Mouse (Mus musculus): ENCODE data around the gene Foxn2. TPM values are rescaled to one million over a fixed set of nuclear protein-coding genes. Genes with fewer than 3 reads are reported as not detected.
A peak's percentile ranks its signal among the peaks of the same experiment; 100 is the strongest.

The Foxn2 gene
- polyA plus RNA-seq (2015; fragmentation: Nextera tagmentation; extraction: Ambion mirVana) = 8.5 TPM in 2 replicates

DNA sequence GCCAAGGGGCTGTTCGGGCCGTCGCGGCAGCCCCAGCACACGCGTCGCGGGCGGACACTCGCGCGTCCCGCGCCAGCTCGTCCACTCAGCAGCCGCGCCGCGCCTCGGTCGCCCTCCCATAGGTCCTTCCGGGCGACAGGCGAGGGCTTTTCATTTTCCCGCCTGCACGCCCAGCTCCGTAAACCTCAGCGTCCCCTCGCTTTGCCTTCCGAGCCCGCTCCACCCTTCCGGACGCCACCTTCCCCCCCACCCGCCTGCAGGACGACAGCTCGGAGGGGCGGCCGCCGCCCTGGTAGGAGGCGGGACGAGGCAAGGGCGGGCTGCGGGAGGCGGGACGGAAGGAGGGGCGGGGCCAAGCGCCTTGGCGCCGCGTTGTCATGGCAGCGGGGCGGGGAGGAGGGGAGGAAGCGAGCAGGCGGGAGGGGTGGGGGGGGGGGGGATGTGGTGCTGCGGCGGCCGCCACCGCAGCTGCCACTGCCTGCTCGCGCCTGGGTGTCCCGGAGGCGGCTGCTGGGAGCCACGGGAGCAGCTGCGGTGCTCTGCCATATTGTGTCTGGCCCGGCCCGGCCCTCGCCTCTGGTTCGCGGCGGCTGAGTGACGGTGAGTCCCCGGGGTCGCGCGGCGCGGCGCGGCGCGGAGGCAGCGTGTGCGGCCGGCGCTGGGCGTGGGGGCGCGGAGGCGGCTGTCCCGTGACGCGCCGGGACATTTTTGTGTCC, at the start of gene Foxn2:
TSS of gene Foxn2 (plus strand) at position 427 of the 716 bp plus-strand sequence.
- H3K27ac ChIP-seq (replicated peaks) = peak within 1 kb of the TSS; percentile 87
- H3K9me3 ChIP-seq = no peaks in the 10 kb centered on the region
- H3K4me2 ChIP-seq = peak within 1 kb of the TSS; percentile 87
- peaks cover 8% of the 10 kb centered on the region for H3K4me1 ChIP-seq (replicated peaks)
- peak within 1 kb of the TSS; percentile 60 for H3K9ac ChIP-seq
- no peaks in the 10 kb centered on the region for H3K27me3 ChIP-seq
- peak within 1 kb of the TSS; percentile 72 for H3K4me3 ChIP-seq
- no peaks in the 10 kb centered on the region for H3K36me3 ChIP-seq
- WGBS = under 1% methylated on average over 72 of the region's 93 CpGs
- peak; percentile 94 for ATAC-seq (ENCODE audit: low FRiP score, low read depth)

DNA sequence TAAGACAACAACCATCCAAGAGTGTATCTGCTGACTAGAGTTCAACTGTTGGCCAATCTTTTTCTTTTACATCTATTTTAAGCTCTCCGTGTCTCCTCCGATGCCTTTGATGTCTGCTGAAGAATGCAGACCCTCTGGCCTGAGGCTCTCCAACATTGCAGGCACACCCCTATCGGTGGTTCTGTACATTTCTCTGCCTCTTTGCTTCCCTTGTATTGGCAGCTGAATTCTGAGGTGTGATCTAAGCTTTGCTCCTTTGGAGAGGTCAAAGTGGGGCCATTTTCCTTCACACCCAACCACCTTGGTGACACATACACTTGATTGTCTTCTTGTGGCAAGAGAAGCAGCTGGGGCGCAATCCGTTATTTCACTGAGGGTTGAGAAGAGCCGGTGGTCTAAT, 43.0 kb upstream of the Foxn2 start:
- H3K9ac ChIP-seq = no peak overlapping the region
- no peaks in the 10 kb centered on the region for H3K9me3 ChIP-seq
- 90% methylated on average over 6 of the region's 6 CpGs for WGBS
- H3K4me1 ChIP-seq (replicated peaks) = 0 out of 2 replicates have a peak, but pooled peaks cover 16% of the 10 kb centered on the region
- ATAC-seq (ENCODE audit: low FRiP score, low read depth) = no peak
- no peaks in the 10 kb centered on the region for H3K27me3 ChIP-seq
- no peak overlapping the region for H3K4me2 ChIP-seq
- no peaks in the 10 kb centered on the region for H3K36me3 ChIP-seq
- no peak overlapping the region for H3K4me3 ChIP-seq
- no peak overlapping the region for H3K27ac ChIP-seq (replicated peaks)

DNA sequence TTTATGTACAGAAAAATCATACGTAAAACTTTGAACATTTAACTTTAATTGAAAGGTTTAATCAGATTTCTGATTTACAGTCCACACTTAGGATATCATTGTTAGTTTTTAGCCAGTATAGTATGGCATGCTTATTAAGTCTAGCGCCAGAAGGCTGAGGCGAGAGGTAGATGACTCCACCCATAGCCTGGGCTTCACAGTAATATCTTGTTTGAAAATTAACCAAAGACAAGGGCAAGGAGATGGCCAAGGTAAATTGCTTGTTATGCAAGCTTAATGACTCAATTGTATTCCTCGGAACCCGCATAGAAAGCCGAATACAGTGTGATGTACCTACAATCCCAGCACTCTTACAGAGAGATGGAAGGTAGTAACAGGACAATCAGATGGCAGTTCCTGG, 42.4 kb upstream of the Foxn2 start:
- WGBS = 92% methylated on average over 6 of the region's 6 CpGs
- Histone ChIP-seq H3K4me2 (no peak overlapping the region), H3K9me3 (no peaks in the 10 kb centered on the region), H3K9ac (no peak overlapping the region), H3K36me3 (no peaks in the 10 kb centered on the region), H3K27ac (replicated peaks) (no peak overlapping the region), H3K27me3 (no peaks in the 10 kb centered on the region; the same call in 1 of the 2 replicates), H3K4me3 (no peak overlapping the region), H3K4me1 (replicated peaks) (0 out of 2 replicates have a peak, but pooled peaks cover 16% of the 10 kb centered on the region)
- ATAC-seq (ENCODE audit: low FRiP score, low read depth) = no peak

DNA sequence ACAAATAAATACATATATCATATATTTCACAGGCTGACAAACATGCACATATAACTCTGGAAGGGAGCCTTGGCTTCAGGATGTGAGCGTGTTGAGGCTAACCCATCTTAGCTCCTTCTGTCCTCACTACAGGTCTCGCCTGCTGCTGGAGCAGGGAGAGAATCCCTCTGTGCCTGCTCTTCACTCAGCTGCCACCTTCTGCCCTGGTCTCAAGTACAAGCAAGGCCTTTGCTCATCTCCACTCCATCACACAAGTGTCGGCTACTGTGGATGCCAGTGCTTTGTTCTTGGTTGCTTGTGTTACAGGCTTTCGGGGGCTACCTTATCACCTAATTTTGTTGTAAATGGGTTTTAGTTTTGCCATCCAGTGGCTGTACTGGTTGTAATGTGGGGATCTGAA, 41.7 kb upstream of the Foxn2 start:
- Histone ChIP-seq H3K27me3 (no peaks in the 10 kb centered on the region; the same call in 1 of the 2 replicates), H3K9me3 (no peaks in the 10 kb centered on the region), H3K27ac (replicated peaks) (no peak overlapping the region), H3K36me3 (no peaks in the 10 kb centered on the region), H3K9ac (no peak overlapping the region), H3K4me3 (no peak overlapping the region), H3K4me2 (no peak overlapping the region), H3K4me1 (replicated peaks) (peaks cover 19% of the 10 kb centered on the region; the same call in 1 of the 2 replicates)
- no peak for ATAC-seq (ENCODE audit: low FRiP score, low read depth)
- WGBS = 78% methylated on average over 4 of the region's 4 CpGs

DNA sequence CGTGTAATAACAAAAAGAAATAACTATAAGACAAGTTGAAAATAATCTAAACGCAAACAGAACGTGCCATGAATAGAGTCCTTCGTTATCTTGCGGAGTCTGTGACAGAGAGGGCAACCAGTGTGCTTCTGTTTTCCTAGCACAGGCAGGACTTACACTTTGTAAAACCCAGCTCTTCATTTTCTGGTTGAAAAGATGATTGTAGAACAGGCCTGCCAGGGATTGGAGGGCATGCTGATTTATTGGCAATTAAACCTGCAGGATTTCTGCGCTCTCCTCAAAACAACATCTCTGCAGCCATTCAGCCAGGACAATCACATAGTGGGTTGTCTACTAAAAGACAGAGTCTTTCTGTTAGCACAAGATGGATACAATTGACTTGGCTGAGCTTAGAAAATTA, 40.4 kb upstream of the Foxn2 start:
- Histone ChIP-seq H3K4me2 (no peak overlapping the region), H3K4me3 (no peak overlapping the region), H3K36me3 (no peaks in the 10 kb centered on the region), H3K27me3 (no peaks in the 10 kb centered on the region; the same call in 1 of the 2 replicates), H3K27ac (replicated peaks) (peak overlapping the region; percentile 34; the same call in 1 of the 2 replicates), H3K9ac (no peak overlapping the region), H3K9me3 (no peaks in the 10 kb centered on the region), H3K4me1 (replicated peaks) (peaks cover 31% of the 10 kb centered on the region)
- 35% methylated on average over 6 of the region's 6 CpGs for WGBS
- no peak for ATAC-seq (ENCODE audit: low FRiP score, low read depth)

DNA sequence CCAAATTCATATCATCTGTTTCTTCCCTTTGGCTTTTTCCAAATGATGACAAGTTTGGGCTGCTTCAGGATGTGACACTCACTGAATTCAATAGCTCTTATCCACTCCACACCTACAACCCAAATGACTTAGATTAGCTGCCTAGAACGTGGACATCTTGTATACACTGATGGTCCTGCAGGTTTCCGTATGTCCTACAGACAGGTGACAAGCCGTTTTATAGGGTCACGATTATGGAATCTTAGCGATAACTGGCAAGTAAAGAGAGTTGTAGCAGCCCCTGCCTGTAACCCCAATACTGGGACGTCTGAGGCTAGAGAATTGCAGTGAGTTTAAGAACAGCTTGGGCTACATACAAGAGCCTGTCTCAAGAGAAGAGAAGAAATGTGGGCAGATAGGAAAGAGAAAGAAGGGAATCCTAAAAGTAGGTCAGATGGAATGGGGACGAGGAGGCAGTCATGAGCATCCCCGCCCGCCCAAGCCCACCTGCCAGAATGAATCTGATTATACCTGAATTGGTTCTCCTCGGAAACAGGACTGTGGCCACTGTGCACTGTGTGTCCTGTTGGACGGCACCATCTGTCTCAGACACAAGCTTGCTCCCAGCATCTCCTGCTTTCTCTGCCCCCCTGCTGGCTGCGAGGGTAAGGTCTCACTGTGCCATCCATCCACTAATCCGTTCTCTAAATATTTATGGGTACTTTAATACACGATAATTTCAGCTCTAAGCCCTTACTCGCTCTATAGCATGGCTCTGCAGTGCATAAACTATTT, 39.6 kb upstream of the Foxn2 start:
- no peak overlapping the region for H3K4me3 ChIP-seq
- no peak for ATAC-seq (ENCODE audit: low FRiP score, low read depth)
- WGBS = 59% methylated on average over 15 of the region's 15 CpGs
- H3K4me2 ChIP-seq = no peak overlapping the region
- peaks cover 33% of the 10 kb centered on the region for H3K4me1 ChIP-seq (replicated peaks)
- H3K27ac ChIP-seq (replicated peaks) = peak overlapping the region; percentile 34
- no peaks in the 10 kb centered on the region for H3K36me3 ChIP-seq
- no peak overlapping the region for H3K9ac ChIP-seq
- H3K27me3 ChIP-seq = no peaks in the 10 kb centered on the region; the same call in 1 of the 2 replicates
- H3K9me3 ChIP-seq = no peaks in the 10 kb centered on the region

DNA sequence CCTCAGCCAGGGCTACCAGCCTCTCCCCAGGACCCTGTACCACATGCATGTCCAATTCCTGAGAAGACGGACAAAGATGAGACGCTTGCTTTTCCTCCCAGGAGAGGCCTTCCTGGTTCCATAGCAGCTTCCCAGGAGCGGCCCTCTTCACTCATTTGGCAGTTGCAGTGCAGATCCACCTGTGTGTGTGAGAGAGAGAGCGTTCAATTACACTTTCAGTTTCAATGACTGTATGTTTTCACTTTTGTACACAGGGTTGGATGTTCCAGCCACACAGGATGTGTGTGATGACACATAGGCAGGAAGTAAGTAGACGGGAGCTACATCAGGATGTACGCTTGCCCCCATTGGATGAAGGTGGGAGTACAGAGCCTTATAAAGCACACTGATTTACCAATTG, 37.2 kb upstream of the Foxn2 start:
- WGBS = 82% methylated on average over 6 of the region's 6 CpGs
- Histone ChIP-seq H3K9ac (no peak overlapping the region), H3K27me3 (peaks cover 3% of the 10 kb centered on the region; the same call in 1 of the 2 replicates), H3K36me3 (no peaks in the 10 kb centered on the region), H3K4me3 (no peak overlapping the region), H3K9me3 (no peaks in the 10 kb centered on the region), H3K27ac (replicated peaks) (no peak overlapping the region), H3K4me1 (replicated peaks) (peaks cover 33% of the 10 kb centered on the region), H3K4me2 (no peak overlapping the region)
- ATAC-seq (ENCODE audit: low FRiP score, low read depth) = no peak

DNA sequence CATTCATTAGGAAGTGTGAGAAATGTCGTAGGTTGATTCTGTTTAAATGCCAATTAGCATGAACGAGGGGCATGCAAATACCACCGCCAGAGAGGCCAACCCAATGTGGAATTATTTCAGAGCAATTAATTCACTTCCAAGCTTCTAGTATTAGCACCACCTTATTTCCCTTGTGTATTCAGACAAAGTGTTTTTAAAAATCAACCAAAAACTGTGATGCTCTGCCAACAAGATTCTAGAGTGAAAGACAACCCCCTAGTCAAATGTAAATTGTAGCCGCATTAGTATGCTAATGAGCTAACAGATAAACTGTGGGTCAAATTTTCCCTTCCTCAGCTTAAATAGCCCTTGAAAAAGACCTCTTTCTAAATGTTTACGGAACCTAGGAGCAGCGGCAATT, 36.0 kb upstream of the Foxn2 start:
- Histone ChIP-seq H3K36me3 (no peaks in the 10 kb centered on the region), H3K27me3 (peaks cover 3% of the 10 kb centered on the region; the same call in 1 of the 2 replicates), H3K4me3 (peak overlapping the region; percentile 17), H3K4me2 (peak overlapping the region; percentile 49), H3K27ac (replicated peaks) (no peak overlapping the region), H3K4me1 (replicated peaks) (peaks cover 29% of the 10 kb centered on the region), H3K9me3 (no peaks in the 10 kb centered on the region), H3K9ac (no peak overlapping the region)
- ATAC-seq (ENCODE audit: low FRiP score, low read depth) = no peak
- 4% methylated on average over 6 of the region's 6 CpGs for WGBS

DNA sequence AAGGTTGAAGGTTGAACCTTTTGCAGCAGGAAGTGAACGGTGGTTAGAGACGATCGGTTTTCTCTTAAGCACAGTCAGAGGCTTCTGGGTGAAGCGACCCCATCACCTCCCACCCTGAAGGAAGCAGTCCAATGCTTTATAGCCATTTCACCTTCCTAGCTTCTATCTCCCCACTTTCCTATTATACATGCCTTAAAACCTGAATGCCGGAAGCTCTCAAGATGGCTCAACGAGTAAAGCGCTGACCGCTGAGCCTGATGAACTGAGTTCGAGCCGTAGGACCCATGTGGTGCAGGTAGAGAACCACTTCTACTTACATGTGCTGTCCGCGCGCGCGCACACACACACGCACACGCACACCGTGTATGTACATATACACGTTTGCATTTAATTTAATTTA, 35.4 kb upstream of the Foxn2 start:
- no peak overlapping the region for H3K9ac ChIP-seq
- peak overlapping the region; percentile 17 for H3K4me3 ChIP-seq
- ATAC-seq (ENCODE audit: low FRiP score, low read depth) = no peak
- peak overlapping the region; percentile 49 for H3K4me2 ChIP-seq
- 30% methylated on average over 19 of the region's 19 CpGs for WGBS
- 0 out of 2 replicates have a peak overlapping the region, but pooled peaks have one; percentile 20 for H3K27ac ChIP-seq (replicated peaks)
- H3K4me1 ChIP-seq (replicated peaks) = peaks cover 25% of the 10 kb centered on the region
- no peaks in the 10 kb centered on the region for H3K9me3 ChIP-seq
- H3K27me3 ChIP-seq = peaks cover 3% of the 10 kb centered on the region; the same call in 1 of the 2 replicates
- no peaks in the 10 kb centered on the region for H3K36me3 ChIP-seq

DNA sequence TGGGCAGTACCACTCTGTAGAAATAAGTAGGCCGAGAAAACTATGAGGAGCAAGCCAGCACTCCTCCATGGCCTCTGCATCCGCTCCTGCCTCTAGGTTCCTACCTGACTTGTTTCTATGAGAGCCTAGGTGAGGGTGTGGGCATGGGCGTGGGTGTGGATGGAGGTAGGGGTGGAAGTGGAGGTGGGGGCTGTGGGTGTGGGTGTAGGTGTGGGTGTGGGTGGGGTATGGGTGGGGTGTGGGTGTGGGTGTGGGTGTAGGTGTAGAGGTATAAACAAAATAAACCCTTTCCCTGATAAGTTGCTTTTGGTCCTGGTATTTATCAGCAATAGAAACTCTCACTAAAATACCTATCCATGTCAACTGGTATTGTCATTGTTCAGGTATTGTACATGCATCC, 30.8 kb upstream of the Foxn2 start:
- Histone ChIP-seq H3K4me1 (replicated peaks) (peaks cover 6% of the 10 kb centered on the region), H3K27ac (replicated peaks) (no peak overlapping the region), H3K9me3 (no peaks in the 10 kb centered on the region), H3K4me3 (no peak overlapping the region), H3K36me3 (no peaks in the 10 kb centered on the region), H3K9ac (no peak overlapping the region), H3K27me3 (0 out of 2 replicates have a peak, but pooled peaks cover 3% of the 10 kb centered on the region), H3K4me2 (no peak overlapping the region)
- WGBS = 88% methylated on average over 3 of the region's 3 CpGs
- ATAC-seq (ENCODE audit: low FRiP score, low read depth) = no peak

DNA sequence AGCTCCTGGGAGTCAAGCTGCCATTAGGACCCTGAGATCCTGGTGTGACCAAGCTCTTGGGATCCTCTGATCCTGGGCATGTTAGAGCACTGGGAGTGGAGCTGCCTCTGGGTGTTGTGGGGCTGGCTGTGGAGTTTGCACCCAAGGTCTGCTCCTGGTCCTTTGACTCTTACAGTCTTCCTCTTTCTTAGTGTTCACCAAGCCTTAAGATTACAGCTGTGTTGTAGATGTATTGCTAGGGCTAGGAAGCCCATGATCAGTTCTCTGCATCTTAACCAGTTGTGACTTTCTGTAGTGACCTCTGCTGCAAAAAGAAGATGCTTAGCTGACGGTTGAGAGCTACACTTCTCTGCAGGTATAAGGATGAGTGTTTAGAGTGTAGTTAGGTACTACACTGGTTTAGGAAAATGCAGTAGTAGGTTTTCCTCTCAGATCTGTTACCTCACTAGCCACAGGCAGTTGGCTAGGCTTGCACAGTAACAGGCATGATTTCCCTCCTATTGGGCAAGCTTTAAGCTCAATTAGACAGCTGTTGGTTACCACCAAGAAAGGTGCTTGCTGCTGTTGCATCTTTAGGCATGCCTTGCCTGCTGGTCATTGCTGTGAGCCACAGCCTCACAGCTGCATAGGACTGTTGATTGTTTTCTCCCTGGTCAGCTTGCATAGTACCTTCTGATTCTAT, 27.2 kb upstream of the Foxn2 start:
- no peaks in the 10 kb centered on the region for H3K27me3 ChIP-seq
- H3K36me3 ChIP-seq = no peaks in the 10 kb centered on the region
- no peak overlapping the region for H3K4me3 ChIP-seq
- 89% methylated on average over 1 of the region's 1 CpGs for WGBS
- no peak for ATAC-seq (ENCODE audit: low FRiP score, low read depth)
- no peaks in the 10 kb centered on the region for H3K9me3 ChIP-seq
- H3K9ac ChIP-seq = no peak overlapping the region
- no peak overlapping the region for H3K4me2 ChIP-seq
- H3K27ac ChIP-seq (replicated peaks) = no peak overlapping the region
- no peaks in the 10 kb centered on the region for H3K4me1 ChIP-seq (replicated peaks)

DNA sequence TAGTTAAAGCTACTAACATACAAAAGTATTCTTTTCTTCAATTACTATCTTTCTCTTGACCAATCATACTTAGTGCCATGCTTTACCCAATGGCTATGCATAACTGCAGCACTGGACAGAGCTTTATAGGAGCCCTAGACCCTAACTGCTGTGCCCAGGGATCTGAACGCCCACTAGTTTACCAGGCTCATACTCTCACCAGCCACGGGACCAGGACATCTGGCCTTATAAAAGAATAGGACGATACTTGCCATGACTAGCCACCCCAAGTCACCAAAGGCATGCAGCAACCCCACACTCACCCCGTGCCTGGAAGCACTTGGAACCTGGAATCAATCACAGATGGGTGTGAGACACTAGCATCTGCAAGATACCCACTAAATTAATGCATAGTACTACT, 20.1 kb upstream of the Foxn2 start:
- H3K27ac ChIP-seq (replicated peaks) = no peak overlapping the region
- no peaks in the 10 kb centered on the region for H3K4me1 ChIP-seq (replicated peaks)
- no peaks in the 10 kb centered on the region for H3K9me3 ChIP-seq
- H3K27me3 ChIP-seq = no peaks in the 10 kb centered on the region
- H3K4me2 ChIP-seq = no peak overlapping the region
- no peak for ATAC-seq (ENCODE audit: low FRiP score, low read depth)
- WGBS = 89% methylated on average over 4 of the region's 4 CpGs
- no peak overlapping the region for H3K9ac ChIP-seq
- H3K36me3 ChIP-seq = no peaks in the 10 kb centered on the region
- no peak overlapping the region for H3K4me3 ChIP-seq

Measured in hindbrain, embryonic 15.5 days (tissue).